Mouse (Mus musculus): ENCODE measurements at regions not wholly inside any gene's neighbourhood (a gene's known extent, or its start where the extent isn't known, plus 50 kb on each side); places are given as distances from the start of the nearest gene placed in this dataset.
A peak's percentile ranks its signal among the peaks of the same experiment; 100 is the strongest.

- no peak for DNase-seq (ENCODE audit: extremely low spot score, low spot score)
Measured at GRCm38 (mm10) chr8:80422190-80422589, 71.4 kb upstream of the Gypa start.

- no peak for DNase-seq (ENCODE audit: extremely low spot score, low spot score)
Measured at GRCm38 (mm10) chr8:80416121-80416520, 77.5 kb upstream of the Gypa start.

- DNase-seq (ENCODE audit: extremely low spot score, low spot score), result no peak
Measured at GRCm38 (mm10) chr8:80399594-80400207, 93.9 kb upstream of the Gypa start.

DNA sequence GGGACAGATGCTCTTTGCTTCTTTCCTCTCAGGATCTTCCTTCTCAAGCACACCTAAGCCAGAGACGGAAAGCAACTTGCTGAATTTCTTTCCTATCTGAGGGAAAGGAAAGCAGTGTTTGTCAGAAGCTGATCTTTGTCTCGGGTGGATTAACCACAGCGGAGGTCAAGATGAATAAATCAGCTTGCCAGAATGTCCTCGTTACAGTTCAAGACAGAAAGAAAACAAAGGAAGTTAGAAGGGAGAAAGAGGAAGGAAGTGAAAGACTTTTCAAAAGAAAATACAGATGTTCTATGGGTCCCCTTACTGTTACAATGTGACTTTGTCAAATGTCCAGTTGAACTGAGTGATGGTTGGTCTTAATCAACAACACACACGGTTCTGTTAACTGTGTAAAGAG, 98.6 kb upstream of the Gypa start:
- DNase-seq (ENCODE audit: extremely low spot score, low spot score), result no peak

DNA sequence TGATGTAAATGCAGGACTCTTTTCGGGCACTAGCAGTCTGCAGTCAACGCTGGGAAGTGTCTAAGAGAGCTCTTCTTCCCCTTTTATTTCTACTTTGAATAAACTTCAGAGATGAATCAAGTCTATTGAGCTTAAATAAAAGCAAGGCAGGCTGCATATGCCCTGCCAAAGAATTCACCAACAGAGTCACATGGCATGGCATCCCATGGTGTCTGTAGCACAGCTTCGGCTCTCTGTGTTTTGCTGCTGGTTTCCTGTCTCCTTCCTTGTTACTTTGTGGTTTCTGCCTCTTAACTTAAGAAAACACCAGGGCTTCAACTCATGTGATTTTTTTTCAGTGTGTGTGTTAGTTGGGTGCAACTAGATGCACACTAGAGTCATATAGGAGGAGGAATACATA, 100.5 kb upstream of the Gypa start:
- no peak for DNase-seq (ENCODE audit: extremely low spot score, low spot score)

- no peak for DNase-seq (ENCODE audit: extremely low spot score, low spot score)
Measured at GRCm38 (mm10) chr8:80369221-80369620, 124.4 kb upstream of the Gypa start.

- no peak for DNase-seq (ENCODE audit: extremely low spot score, low spot score)
Measured at GRCm38 (mm10) chr8:80364059-80364458, 129.5 kb upstream of the Gypa start.

DNA sequence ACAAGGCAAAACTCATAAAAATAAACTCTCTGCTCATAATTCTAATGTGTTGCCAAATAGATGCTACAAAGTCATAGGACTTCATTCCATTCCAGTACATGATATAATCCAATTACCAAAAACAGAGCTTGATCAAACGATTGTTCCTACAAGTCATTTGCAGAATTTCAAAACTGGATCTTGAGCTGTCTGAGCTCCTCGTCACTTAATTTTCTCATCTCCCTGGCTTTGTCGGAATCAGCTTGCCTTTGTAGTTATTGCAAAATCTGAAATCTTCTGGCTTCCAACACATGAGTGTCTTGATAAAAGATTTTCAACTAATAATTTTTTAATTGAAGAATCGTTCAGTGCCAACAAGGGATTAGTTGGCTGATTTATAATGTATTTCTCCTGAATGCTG, 150.3 kb upstream of the Gypa start:
- no peak for DNase-seq (ENCODE audit: extremely low spot score, low spot score)

DNA sequence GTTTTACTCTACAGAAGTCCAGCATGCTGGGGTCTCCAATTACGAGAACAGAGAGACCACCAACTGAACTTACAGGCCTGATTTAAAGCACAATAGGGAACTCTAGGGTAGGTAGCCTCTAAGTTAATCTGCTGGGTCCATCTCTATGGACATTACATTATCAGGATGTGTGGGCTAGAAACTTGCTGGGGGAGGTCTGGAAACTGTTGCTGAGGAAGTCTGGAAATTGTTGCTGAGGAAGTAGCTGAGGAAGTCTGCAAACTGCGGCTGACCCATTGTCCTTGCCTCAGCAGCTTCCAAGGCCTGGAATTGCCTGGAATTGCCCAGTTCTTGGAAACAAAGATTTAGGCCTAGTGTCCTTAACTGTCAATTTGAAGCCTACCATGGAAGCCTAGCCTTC, 155.7 kb upstream of the Gypa start:
- DNase-seq (ENCODE audit: extremely low spot score, low spot score), result no peak

GRCm38 (mm10) chr8:80328676-80329075, 164.9 kb upstream of the Gypa start:
- no peak for DNase-seq (ENCODE audit: extremely low spot score, low spot score)

DNA sequence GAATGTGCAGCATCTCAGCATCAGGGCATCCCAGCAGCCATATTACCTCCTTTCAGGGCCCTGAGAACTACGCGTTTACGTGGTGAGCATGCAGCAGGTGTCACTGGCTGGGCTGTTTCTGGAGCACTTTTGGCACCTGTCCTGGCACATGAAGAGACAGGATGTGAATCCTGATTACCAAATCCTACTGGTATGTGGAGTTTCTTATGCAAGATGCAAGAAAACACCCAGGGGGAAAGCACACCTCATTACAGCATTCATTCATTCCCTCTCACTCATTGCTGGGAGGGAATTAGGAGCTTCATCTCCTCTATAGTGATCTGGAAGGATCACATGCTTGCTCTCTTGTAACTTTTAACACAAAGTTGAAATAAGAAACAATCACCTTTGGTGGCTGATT, 167.7 kb upstream of the Gypa start:
- DNase-seq (ENCODE audit: extremely low spot score, low spot score), result no peak

DNA sequence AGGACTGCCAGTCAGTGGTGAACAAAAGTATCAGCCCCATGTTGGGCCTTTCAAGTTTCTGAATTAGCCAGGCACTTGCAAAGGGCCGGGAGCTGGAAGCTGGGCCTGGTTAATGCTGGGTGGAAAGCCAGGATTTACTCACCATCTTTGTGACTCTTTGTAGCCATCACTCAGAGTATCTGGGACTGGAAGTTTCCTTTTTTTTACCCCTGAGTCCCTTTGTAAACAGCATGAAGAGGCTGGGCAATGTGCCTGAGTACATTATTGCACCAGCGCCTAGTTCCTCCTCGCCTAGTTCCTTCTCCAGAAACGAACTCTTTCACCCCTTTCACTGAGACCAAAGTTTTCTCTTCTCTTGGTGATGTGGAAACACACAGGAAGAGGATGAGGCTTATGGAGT, 168.4 kb upstream of the Gypa start:
- no peak for DNase-seq (ENCODE audit: extremely low spot score, low spot score)

DNA sequence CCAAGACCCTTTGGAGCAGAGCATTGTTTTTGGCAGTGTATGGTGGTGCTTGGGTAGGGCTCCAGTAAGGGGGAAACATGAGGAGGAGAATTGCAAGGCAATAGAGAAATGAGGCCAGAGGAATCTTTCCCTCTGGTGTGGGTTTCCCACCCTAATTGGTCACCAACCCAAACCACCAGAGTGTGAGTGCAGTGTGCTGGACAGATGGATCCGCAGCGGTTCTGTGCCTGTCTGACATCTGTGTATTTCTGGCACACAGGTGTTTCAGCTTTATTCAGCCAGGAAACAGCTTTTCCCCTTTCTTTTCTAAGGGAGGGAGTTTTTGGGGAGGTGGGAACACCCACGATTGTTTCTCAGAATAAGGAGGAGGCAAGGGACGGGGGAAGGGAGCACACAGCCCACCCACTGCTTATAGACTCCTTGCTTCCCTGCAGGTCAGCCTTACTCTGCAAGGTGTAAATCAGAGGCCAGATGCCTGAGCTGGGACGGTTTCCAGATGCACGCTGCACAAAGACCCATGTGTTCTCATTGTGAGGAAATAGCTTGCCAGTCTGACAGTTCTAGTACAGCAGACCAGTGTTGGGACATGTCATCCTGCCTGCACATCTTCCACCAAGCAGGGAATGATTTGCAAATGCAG, 175.2 kb upstream of the Gypa start:
- DNase-seq (ENCODE audit: extremely low spot score, low spot score), result peak; percentile 47

DNA sequence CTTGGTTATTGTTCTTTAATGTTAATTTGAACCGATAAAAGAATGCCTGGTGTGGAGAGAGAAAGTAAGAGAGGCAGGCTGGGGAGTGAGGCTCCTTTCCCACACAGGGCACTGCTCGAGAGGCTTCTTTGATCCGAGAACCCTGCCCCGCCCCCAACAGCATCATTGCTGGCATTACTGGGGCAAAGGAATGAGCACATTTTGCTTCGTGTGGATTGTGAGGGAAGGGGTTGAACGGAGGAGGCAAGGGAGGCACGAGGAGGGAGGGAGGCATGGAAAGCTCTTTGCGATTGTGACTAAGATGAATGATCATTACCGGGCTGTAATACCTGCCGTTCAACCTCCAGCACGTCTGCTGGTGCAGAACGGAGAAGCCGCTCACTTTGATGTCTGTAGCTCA, 178.2 kb upstream of the Gypa start:
- peak; percentile 54 for DNase-seq (ENCODE audit: extremely low spot score, low spot score)

DNA sequence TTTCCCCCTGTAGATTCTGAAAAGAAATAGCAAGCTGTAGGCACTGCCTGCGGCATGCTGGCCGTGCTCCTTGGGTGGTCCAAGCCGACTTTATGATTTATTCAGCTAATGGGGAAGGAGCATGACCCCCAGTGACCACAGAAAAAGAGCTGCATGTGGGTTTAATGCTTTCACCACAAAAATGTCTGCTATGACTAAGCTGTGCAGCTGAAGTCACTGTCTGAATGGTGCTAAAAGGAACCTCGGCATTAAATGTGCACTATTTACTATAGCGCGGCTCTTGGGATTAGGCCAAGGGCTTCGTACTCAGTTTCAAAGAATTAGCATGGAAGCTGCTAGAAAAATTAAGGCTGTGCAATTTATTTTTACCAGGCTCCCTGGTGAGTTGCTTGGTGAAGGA, 178.8 kb upstream of the Gypa start:
- peak; percentile 82 for DNase-seq (ENCODE audit: extremely low spot score, low spot score)

GRCm38 (mm10) chr8:80313883-80314635, 179.5 kb upstream of the Gypa start:
- DNase-seq (ENCODE audit: extremely low spot score, low spot score), result peak; percentile 37

DNA sequence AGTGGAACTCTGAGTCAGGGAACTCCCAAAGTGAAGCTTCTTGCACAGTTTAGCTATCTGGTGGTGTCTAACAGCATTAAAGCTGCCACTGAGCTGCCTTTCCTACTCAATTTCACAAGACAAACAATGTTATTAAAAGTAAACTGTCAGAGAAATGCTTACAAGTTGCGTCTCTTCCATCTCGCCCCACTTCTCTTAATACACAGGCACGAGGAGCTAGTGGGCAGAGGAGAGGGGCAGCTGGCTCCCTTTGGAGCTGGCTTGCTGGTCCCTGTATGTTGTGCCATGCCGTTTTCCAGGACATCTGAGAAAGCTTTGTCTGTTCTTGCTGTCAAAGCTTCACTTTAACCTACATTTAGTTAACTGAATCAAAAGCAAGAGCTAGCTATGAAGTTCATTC, 185.8 kb upstream of the Gypa start:
- DNase-seq (ENCODE audit: extremely low spot score, low spot score), result no peak

GRCm38 (mm10) chr8:80298596-80298995, 195.0 kb upstream of the Gypa start:
- no peak for DNase-seq (ENCODE audit: extremely low spot score, low spot score)

GRCm38 (mm10) chr8:80290311-80290710, 203.3 kb upstream of the Gypa start:
- no peak for DNase-seq (ENCODE audit: extremely low spot score, low spot score)

- DNase-seq (ENCODE audit: extremely low spot score, low spot score), result no peak
Measured at GRCm38 (mm10) chr8:80289282-80289681, 204.3 kb upstream of the Gypa start.

DNA sequence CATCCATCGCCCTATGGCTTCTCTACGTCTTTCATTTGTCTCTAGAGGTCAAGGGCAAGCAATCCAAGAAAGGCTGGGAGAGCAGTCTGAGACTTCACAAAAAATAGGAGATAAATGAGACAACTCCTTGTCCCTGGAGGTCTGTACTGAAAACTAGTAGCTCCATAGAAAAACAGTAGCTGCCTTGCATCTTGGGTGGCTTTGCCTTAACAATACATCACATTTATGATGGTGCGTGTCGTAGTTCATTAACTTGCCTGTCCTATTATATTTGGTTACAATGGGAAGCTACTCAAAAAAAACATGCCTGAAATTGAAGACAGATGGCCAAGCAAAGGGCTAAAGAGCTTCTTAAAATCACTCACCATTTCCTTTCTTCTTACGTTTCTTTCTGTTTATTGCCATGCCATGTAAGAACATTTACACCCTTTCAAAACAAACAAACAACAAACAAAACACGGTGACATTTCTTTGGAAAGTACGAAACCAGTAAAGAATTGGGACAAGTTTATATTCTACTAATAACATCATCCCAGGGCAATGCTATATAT, 211.2 kb upstream of the Hhip start:
- no peak for DNase-seq (ENCODE audit: extremely low spot score, low spot score)

GRCm38 (mm10) chr8:80264915-80265314, 207.1 kb upstream of the Hhip start:
- DNase-seq (ENCODE audit: extremely low spot score, low spot score), result no peak
